Mouse (Mus musculus) layer of hippocampus, adult 2 months (tissue): Measurements from ENCODE around the gene Ppp1r35. TPM values are rescaled to one million over a fixed set of nuclear protein-coding genes. Genes with fewer than 3 reads are reported as not detected.

Experiments
- DNase-seq, 2 experiments: peaks; one replicate each; pipeline ENCODE4 v3.0.0; 2022; ENCODE audit warnings: low spot score in 2 of 2
- H3K27ac ChIP-seq: fragments of 200-600 bp; 2 replicates; pipeline ENCODE4 v1.8.1; 2022
- H3K4me3 ChIP-seq: fragments of 200-600 bp; 2 replicates; pipeline ENCODE4 v1.8.1; 2022; ENCODE audit warnings: mild to moderate bottlenecking
- CTCF ChIP-seq: fragments of 200-600 bp; conservative IDR thresholded peaks from 2 replicates; pipeline ENCODE4 v1.8.1; 2022; ENCODE audit warnings: antibody characterized with exemption, mild to moderate bottlenecking, moderate library complexity
- total RNA-seq, 2 experiments: library from RNA; stranded (reverse); gene quantifications; 2 replicates each; pipeline ENCODE4 v1.2.3; 2021

Gene Ppp1r35
- total RNA-seq, 2 experiments from 2014 or later: 19.8 to 25.4 TPM

DNA sequence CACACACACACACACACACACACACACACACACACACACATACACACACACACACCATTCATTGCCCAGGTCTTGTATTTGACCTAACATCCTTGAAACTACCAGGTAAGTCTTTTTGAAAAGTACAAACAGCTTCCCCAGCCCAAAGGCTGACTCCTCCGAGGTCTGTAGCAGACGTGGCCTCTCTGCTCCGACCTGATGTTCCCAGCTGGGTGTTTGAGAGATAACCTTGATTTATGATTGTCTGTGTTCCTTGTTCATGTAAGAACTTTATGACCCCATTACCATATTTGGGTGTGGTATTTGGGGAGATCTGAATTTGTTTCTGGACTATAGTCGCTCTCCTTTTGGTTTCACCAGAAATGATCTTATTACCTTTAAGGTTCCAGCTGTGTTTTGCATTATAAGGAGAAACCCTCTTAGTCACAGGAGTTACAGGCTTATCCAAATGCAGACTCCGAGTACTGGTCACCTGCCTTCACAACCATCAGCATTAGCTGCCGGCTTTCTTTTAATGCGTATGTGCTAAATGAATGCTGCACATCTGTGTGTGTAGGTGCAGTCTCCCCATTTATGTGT is 1.3 kb upstream of the Ppp1r35 start:
- no peak overlapping the region for H3K27ac ChIP-seq
- TF ChIP-seq CTCF: no peak
- no peak for DNase-seq
- H3K4me3 ChIP-seq: no peak overlapping the region

DNA sequence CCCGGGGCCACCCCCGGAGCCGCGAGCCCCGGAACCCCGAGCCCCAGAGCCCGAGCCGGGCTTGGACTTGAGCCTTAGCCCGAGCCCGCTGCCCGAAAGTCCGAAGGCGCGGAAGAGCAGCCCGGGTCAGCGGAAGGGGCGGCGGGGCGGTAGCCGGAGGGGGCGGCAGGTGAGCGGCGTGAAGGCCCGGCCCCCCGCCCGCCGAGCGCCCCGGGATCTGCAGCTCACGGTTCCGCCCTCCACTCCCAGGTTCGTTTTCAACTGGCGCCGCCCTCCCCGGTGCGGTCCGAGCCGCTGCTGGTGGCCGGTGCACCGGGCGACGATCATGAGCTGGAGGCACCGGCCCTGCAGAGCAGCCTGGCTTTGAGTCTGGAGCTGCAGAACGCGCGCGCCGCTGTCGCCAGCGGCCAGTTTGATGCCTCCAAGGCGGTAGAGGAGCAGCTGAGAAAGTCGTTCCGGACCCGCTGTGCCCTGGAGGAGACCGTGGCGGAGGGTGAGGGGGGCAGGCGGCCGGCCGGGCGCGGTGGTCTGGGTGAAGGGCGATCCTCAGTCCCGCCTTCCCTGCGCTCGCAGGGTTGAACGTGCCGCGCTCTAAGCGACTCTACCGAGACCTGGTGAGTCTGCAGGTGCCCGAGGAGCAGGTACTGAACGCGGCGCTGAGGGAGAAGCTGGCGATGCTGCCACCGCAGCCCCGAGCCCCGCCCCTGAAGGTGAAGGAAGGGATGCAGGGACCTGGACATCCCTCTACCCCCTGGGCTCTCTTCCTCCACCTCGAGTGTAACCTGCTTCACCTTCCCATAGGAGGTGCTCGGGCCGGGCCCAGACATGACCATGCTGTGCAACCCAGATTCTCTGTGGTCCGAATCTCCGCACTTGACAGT is 644 bp downstream of the Ppp1r35 start:
- DNase-seq: no peak
- TF ChIP-seq CTCF: no peak
- Histone ChIP-seq H3K4me3 (peak overlapping the region; percentile 84), H3K27ac (peak overlapping the region; percentile 96)

DNA sequence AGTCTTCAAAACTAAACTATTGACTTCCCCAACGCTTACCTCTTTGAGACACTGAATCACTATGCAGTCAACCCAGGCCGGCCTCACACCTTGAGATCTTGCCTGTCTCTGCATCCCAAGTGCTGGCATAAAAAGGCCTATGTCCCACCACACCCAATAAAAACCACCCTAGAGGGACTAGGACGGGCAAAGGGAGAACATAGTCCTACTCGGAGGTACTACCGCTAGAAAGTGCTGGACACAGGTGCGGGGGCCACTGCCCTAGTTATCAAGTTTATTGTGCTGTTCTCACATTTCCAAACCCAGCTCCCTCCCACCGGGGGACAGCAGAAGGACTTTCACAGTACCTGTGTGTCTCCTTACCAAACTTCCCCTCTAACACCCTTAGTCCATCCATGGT is 3.0 kb downstream of the Ppp1r35 start:
- no peak for DNase-seq
- TF ChIP-seq CTCF: no peak
- Histone ChIP-seq H3K27ac (no peak overlapping the region), H3K4me3 (no peak overlapping the region)

DNA sequence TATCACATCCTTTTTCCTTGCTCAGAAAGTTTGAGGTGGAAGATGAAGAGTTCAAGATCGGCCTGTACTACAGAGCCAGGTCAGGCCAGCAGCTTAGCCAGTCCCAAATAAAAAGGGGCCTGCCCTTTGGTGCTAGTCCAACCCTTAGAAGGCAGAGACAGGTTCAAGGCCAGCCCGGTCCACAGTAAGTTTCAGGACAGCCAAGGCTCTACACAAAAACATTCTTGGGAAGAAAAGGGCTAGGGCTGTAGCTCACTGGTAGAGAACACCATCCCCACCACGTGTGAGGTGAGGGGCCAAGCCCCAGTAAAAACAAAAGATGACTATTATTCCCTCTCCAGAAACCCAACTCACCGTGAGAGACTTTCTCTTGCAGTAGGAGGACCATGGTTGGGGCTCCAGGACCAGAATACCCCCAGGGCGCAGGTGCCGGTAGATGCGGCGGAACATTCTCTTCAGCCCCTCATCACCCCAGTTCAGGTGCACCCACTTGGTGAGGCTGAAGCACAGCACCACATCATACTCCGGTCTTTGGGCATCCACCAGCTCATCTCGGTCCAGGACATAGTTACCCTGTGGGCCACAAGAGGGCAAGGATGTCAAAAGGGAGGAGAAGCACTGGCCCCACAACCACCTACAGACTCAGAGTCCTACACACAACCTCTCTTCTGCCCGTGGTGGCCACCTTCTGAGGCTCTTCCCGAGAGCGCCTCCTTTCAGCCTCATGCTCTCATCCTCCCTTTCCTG is 4.3 kb downstream of the Ppp1r35 start:
- no peak for DNase-seq
- H3K4me3 ChIP-seq: peak overlapping the region; percentile 79
- TF ChIP-seq CTCF: no peak
- H3K27ac ChIP-seq: peak overlapping the region; percentile 98; the same call in 1 of the 2 replicates

DNA sequence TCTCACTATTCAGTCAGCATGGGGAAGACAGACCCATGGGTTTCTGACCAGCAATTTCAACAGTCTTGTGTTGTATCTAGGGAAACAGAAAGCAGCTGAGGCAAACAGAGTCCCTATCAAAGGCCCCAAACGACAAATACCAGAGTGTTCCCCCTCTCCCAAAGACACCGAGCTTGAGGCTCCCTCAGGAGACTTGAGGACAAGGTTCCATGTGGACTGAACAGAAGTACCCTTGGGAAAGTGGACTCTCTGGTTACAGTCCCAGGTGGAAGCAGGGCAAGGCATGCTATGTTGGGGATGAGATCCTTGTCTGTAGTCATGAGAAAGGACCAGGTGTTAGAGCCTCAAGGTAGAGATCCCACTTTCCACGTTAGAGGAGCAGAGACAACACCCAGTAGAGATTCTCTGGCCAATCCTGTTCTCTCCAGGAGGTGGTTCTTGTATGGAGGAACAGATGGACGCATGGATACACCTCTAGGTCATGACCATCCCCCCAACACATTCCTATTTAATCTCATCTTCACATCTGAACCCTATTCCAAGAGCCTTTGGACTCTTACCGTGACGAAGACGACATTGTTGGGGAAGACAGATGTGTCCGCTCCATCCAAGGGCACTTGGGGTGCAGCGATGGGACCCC is 5.4 kb downstream of the Ppp1r35 start:
- TF ChIP-seq CTCF: no peak
- peak overlapping the region; percentile 79 for H3K4me3 ChIP-seq
- H3K27ac ChIP-seq: peak overlapping the region; percentile 98; the same call in 1 of the 2 replicates
- no peak for DNase-seq

DNA sequence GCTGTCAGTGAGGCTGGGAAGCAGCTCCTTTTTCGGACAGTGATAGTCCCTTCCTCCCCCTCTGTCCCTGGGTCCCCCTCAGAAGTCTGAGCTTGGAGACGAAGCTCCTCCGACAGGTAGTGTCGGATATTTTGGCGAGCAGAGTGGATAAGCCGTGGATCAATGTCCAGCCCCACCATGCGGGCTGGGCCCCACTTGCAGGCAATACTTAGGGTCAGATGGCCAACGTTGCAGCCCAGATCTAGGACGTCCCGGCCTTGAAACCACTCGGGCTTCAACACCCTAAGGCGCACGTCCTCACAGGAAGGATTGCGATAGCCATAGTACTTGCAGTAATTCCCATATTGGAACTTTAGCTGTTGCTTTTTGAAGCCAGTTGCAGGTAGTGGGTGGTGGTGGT is 5.9 kb downstream of the Ppp1r35 start:
- Histone ChIP-seq H3K27ac (peak overlapping the region; percentile 98; the same call in 1 of the 2 replicates), H3K4me3 (peak overlapping the region; percentile 79)
- no peak for TF ChIP-seq CTCF
- no peak for DNase-seq

DNA sequence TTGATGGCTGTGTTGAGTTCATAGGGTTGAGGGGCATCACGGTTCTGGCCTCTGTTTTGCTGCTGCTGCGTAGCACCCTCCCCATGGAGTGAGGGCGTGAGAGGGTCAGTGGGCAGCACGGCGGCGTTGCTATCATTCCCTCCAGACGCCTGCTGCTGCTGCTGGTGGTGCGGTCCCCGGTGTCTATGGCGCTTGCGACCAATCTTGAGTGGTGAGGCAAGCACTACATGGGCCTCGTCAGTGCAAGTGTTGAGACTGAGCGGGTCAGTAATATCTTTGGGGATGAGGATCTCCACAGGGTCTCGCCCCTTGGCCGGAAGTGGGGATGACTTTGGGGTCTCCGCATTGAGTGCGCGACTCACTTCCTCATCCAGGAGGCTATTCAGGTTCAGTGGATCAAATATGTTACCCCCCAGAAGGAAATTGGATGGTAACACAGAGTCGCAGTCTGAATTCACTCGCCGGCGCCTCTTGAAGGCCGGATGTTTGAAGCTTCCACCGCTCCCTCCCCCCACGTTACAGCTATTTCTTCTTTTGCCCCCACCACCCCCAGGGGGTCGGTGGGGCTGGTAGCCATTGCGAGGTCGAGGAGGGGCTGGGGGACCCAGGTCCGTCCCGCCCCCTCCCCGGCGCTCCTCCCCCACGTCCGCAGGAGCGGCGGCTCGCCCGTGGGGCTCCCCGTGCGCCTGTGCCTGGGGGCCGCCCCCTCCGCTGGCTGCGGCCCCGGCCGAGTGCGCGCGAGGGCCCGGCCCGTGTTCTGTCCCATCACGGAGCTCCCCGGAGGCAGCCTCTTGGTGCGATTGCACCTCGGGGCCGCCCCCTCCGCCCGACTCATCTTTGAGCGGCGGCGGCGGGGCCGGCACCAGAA is 6.7 kb downstream of the Ppp1r35 start:
- DNase-seq: peak in 1 of 2 experiments; percentile 47
- H3K27ac ChIP-seq: peak overlapping the region; percentile 98
- no peak for TF ChIP-seq CTCF
- peak overlapping the region; percentile 79 for H3K4me3 ChIP-seq

DNA sequence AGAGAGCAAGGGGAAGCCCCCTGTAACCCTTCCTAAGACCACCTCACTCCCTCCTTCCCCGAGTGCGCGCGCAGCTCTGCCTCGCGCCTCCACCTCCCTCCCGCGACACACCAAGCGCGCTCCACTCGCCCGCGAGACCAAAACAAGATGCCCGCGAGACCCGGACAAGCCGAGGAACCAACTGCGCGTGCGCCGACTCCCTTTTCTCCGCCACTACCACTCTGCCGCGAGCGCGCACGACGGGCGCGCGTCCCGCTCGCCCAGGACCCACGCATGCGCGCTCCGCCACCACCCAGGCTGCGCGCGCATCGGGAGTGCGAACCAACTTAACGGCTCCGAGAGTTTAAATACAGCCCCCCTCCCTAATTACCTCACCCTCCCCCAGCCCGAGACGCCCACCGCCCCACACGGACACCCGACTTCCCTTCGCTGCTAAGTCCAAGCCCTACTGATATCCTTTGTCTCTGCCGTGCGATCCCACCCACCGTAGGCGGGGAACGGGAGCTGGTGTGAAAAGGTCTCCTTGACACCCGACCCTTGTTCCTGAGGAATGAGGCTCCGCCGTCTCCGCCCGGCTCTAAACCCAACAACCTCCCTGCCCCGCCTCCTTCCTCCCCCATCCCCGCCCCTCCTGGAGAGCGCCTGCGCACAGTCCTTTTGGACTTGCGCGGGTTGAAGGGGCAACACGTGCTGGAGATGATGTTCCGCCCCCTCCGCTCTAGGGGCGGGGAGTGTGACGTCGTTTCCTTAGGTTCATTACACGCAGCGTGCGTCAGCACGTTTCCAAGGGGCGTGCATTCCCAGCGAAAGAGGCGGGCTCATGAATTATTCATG is 7.7 kb downstream of the Ppp1r35 start:
- peak; percentile 99 for DNase-seq
- TF ChIP-seq CTCF: no peak

DNA sequence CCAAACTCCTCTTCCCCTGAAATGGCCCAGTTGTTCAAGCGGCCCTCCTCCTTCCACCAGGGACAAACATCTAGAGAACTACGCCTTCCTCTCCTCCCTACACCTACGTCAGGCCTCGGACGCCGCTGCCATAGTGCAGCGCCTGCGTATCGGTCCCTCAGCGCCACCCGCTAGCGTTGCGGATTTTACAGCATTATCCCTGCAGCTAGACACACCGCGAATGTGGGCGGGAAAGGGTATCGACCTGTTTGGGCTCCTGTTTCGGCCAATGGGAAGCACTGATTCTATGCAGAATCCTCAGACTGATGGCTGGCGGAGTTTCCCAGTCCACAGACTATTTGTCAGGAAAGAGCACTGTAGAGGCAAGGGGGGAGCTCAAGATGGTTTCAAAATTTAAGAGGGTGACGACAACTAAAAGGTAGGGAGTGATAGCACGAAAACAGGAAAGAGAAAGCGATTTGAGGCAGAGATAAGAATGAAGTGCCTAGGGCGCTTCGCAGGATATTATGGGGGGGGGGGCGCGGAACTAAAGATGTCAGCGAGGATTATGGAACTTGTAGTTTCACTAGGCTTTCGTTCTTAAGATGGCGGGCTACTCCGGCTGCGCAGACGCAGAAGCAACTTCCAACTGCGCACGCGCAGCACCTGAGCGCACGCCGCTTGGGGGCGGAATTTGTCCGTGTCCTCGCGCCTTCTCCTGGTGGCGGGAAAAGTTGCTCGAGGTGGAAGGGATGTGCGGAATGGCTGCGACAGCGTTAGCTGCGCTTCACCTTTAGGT is 8.7 kb downstream of the Ppp1r35 start, which contains the start of the genes Mepce and Zcwpw1:
Gene Mepce, minus strand, starts transcription at position 505 of the 778 bp plus-strand sequence.
Gene Zcwpw1, plus strand, starts transcription at position 648 of the 778 bp plus-strand sequence.
- peak; percentile 97 to 98 for DNase-seq
- Histone ChIP-seq H3K27ac (peak within 1 kb of the TSS; percentile 98), H3K4me3 (peak within 1 kb of the TSS; percentile 79)
- TF ChIP-seq CTCF: peak; percentile 80

More for the DNA sequence above, 7.7 kb downstream of the Ppp1r35 start:
- H3K27ac ChIP-seq: peak overlapping the region; percentile 98
- H3K4me3 ChIP-seq: peak overlapping the region; percentile 79

DNA sequence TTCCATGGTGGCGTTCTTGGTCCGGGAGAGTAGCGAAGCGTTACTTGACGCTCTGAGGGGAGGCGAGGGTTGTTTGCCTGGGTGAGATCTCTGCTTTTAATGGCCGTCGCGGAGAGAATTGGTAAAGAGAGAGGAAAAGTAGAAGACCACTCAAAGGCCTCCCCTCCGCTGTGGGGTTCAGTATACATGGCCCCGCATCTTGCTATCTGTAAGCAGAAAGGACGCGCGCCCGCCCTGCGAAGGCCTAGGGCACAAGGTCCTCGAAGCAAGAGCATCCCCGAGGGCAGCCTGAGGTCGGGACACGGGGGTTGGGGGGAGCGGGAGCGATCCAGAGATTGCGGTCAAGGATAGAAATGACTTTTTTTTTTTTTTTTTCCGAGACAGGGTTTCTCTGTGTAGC is 9.5 kb downstream of the Ppp1r35 start:
- Histone ChIP-seq H3K27ac (no peak overlapping the region), H3K4me3 (peak overlapping the region; percentile 79)
- no peak for DNase-seq
- TF ChIP-seq CTCF: no peak
